Mouse (Mus musculus) embryonic facial prominence, embryonic 11.5 days (tissue): ENCODE measurements around the gene Mlxip. TPM values are rescaled to one million over a fixed set of nuclear protein-coding genes. Genes with fewer than 3 reads are reported as not detected.

Experiments used
- ATAC-seq: fragments of 200-750 bp; cut with Nextera tagmentation; replicated peaks from 2 replicates; pipeline ENCODE4 v1.8.0; 2017; ENCODE audit warnings: low read depth; ENCODE audit not compliant: insufficient number of reproducible peaks, low FRiP score, low TSS enrichment
- DNase-seq: peaks from one replicate; pipeline ENCODE4 v3.0.0-alpha.2; 2015; ENCODE audit warnings: low spot score
- H3K27ac ChIP-seq: fragments of 300-500 bp; sonication (generic); replicated peaks from 2 replicates; pipeline ENCODE4 v1.5.1; 2014; ENCODE audit warnings: mild to moderate bottlenecking, low read depth, low read length, control low read depth
- H3K27me3 ChIP-seq: fragments of 300-500 bp; sonication (generic); 2 replicates; pipeline ENCODE4 v1.6.1; 2014; ENCODE audit warnings: mild to moderate bottlenecking, low read length, moderate library complexity, mixed read lengths; ENCODE audit not compliant: control insufficient read depth, insufficient read depth
- H3K36me3 ChIP-seq: fragments of 300-500 bp; sonication (generic); replicated peaks from 2 replicates; pipeline ENCODE4 v1.6.1; 2014; ENCODE audit warnings: low read depth, mild to moderate bottlenecking, low read length, moderate library complexity, mixed read lengths; ENCODE audit not compliant: control insufficient read depth, insufficient read depth
- H3K4me1 ChIP-seq: fragments of 300-500 bp; sonication (generic); 2 replicates; pipeline ENCODE4 v1.6.1; 2014; ENCODE audit warnings: low read length, mixed read lengths; ENCODE audit not compliant: control insufficient read depth, insufficient read depth
- H3K4me2 ChIP-seq: fragments of 300-500 bp; sonication (generic); 2 replicates; pipeline ENCODE4 v1.6.1; 2014; ENCODE audit warnings: low read depth, mild to moderate bottlenecking, control low read depth, low read length, moderate library complexity
- H3K4me3 ChIP-seq: fragments of 300-500 bp; sonication (generic); 2 replicates; pipeline ENCODE4 v1.5.1; 2014; ENCODE audit warnings: low read depth, low read length, control low read depth
- H3K9ac ChIP-seq: fragments of 300-500 bp; sonication (generic); replicated peaks from 2 replicates; pipeline ENCODE4 v1.6.1; 2014; ENCODE audit warnings: mild to moderate bottlenecking, control low read depth, low read length
- H3K9me3 ChIP-seq: fragments of 300-500 bp; sonication (generic); replicated peaks from 2 replicates; pipeline ENCODE4 v1.6.1; 2016; ENCODE audit warnings: mild to moderate bottlenecking, low read length, inconsistent platforms, mixed read lengths; ENCODE audit not compliant: control insufficient read depth
- WGBS: fragments of 180-500 bp; shearing (Covaris S2); extraction: QIAGEN DNeasy Blood & Tissue Kit; methylation state at CpG from one replicate; pipeline ENCODE4 v1.1.7; 2014; 5-methylcytosine and 5-hydroxymethylcytosine counted together
- polyA plus RNA-seq: library from polyadenylated mRNA; unstranded; fragments of >200 nt; fragmentation: Nextera tagmentation; extraction: Ambion mirVana; gene quantifications from 2 replicates; pipeline ENCODE4 v1.2.1, GENCODE M21; 2014

Gene Mlxip
- polyA plus RNA-seq, 1 experiment from 2014 or later = 14.0 TPM

GRCm38 (mm10) chr5:123440664-123441063 is 46.1 kb downstream of the Mlxip start:
- Histone ChIP-seq H3K4me2 (no peak overlapping the region), H3K4me3 (no peak overlapping the region), H3K9ac (no peak overlapping the region), H3K9me3 (no peaks in the 10 kb centered on the region), H3K4me1 (no peaks in the 10 kb centered on the region), H3K27me3 (no peaks in the 10 kb centered on the region), H3K27ac (no peak overlapping the region), H3K36me3 (no peaks in the 10 kb centered on the region; the same call in 1 of the 2 replicates)
- 65% methylated on average over 4 of the region's 4 CpGs for WGBS
- DNase-seq (no peak), ATAC-seq (no peak)

- DNase-seq (no peak), ATAC-seq (no peak)
- no peak overlapping the region for H3K9ac ChIP-seq
- H3K4me1 ChIP-seq = no peaks in the 10 kb centered on the region
- WGBS = 100% methylated on average over 3 of the region's 3 CpGs
- H3K4me3 ChIP-seq = no peak overlapping the region
- no peak overlapping the region for H3K27ac ChIP-seq
- no peaks in the 10 kb centered on the region for H3K27me3 ChIP-seq
- H3K9me3 ChIP-seq = no peaks in the 10 kb centered on the region
- H3K36me3 ChIP-seq = no peaks in the 10 kb centered on the region; the same call in none of the 2 replicates
- no peak overlapping the region for H3K4me2 ChIP-seq
Measured at GRCm38 (mm10) chr5:123442283-123442682, 47.7 kb downstream of the Mlxip start.

GRCm38 (mm10) chr5:123444069-123444468 is 49.5 kb downstream of the Mlxip start:
- DNase-seq = peak; percentile 72
- WGBS = 48% methylated on average over 4 of the region's 4 CpGs
- Histone ChIP-seq H3K4me1 (no peaks in the 10 kb centered on the region), H3K4me3 (no peak overlapping the region), H3K36me3 (no peaks in the 10 kb centered on the region; the same call in none of the 2 replicates), H3K27me3 (no peaks in the 10 kb centered on the region), H3K27ac (no peak overlapping the region), H3K9ac (no peak overlapping the region), H3K9me3 (no peaks in the 10 kb centered on the region), H3K4me2 (no peak overlapping the region)
- ATAC-seq = no peak

GRCm38 (mm10) chr5:123444849-123445334 is 50.3 kb downstream of the Mlxip start:
- Histone ChIP-seq H3K4me3 (no peak overlapping the region), H3K27ac (no peak overlapping the region), H3K4me2 (no peak overlapping the region), H3K9me3 (no peaks in the 10 kb centered on the region), H3K9ac (no peak overlapping the region), H3K27me3 (no peaks in the 10 kb centered on the region), H3K4me1 (no peaks in the 10 kb centered on the region), H3K36me3 (no peaks in the 10 kb centered on the region; the same call in none of the 2 replicates)
- DNase-seq (no peak), ATAC-seq (no peak)
- 88% methylated on average over 5 of the region's 5 CpGs for WGBS

GRCm38 (mm10) chr5:123451886-123452285 is 57.3 kb downstream of the Mlxip start:
- 90% methylated on average over 7 of the region's 7 CpGs for WGBS
- ATAC-seq (no peak), DNase-seq (no peak)
- Histone ChIP-seq H3K27me3 (no peaks in the 10 kb centered on the region), H3K9ac (no peak overlapping the region), H3K36me3 (no peaks in the 10 kb centered on the region; the same call in 1 of the 2 replicates), H3K4me3 (no peak overlapping the region), H3K4me2 (no peak overlapping the region), H3K27ac (no peak overlapping the region), H3K4me1 (no peaks in the 10 kb centered on the region), H3K9me3 (no peaks in the 10 kb centered on the region)

GRCm38 (mm10) chr5:123461420-123461819 is 66.8 kb downstream of the Mlxip start:
- Histone ChIP-seq H3K9ac (no peak overlapping the region), H3K4me1 (no peaks in the 10 kb centered on the region), H3K27ac (no peak overlapping the region), H3K36me3 (no peaks in the 10 kb centered on the region), H3K4me2 (no peak overlapping the region), H3K4me3 (no peak overlapping the region), H3K27me3 (no peaks in the 10 kb centered on the region), H3K9me3 (no peaks in the 10 kb centered on the region)
- 55% methylated on average over 5 of the region's 5 CpGs for WGBS
- DNase-seq (no peak), ATAC-seq (no peak)

- DNase-seq = no peak
- Histone ChIP-seq H3K27ac (no peak overlapping the region), H3K4me3 (no peak overlapping the region), H3K36me3 (no peaks in the 10 kb centered on the region), H3K27me3 (no peaks in the 10 kb centered on the region), H3K4me1 (no peaks in the 10 kb centered on the region), H3K9ac (no peak overlapping the region), H3K4me2 (no peak overlapping the region), H3K9me3 (no peaks in the 10 kb centered on the region)
- 87% methylated on average over 1 of the region's 1 CpGs for WGBS
- ATAC-seq = no peak
Measured at GRCm38 (mm10) chr5:123464638-123465037, 70.0 kb downstream of the Mlxip start.

- no peaks in the 10 kb centered on the region for H3K4me1 ChIP-seq
- no peaks in the 10 kb centered on the region for H3K36me3 ChIP-seq
- H3K27me3 ChIP-seq = no peaks in the 10 kb centered on the region
- no peak overlapping the region for H3K4me2 ChIP-seq
- DNase-seq = peak; percentile 4
- no peak overlapping the region for H3K9ac ChIP-seq
- 56% methylated on average over 10 of the region's 10 CpGs for WGBS
- H3K9me3 ChIP-seq = no peaks in the 10 kb centered on the region
- no peak overlapping the region; the same call in 1 of the 2 replicates for H3K27ac ChIP-seq
- no peak overlapping the region for H3K4me3 ChIP-seq
- ATAC-seq = no peak
Measured at GRCm38 (mm10) chr5:123470784-123471400, 76.3 kb downstream of the Mlxip start.
